Mouse (Mus musculus): ENCODE results near the gene Raph1.

The Raph1 gene

GRCm38 (mm10) chr1:60432497-60432896, 134.4 kb downstream of the Raph1 start:
- DNase-seq (ENCODE audit: extremely low spot score, low spot score) = no peak
